In genomic region chr10:43480227-43480849, GRCm38 (mm10) we compare ENCODE assay signal across 8 mouse cellular contexts. TPM values are rescaled to one million over a fixed set of nuclear protein-coding genes. Genes with fewer than 3 reads are reported as not detected.
A peak's percentile ranks its signal among the peaks of the same experiment; 100 is the strongest.
DNase-seq lines count a peak whose midpoint lies in the region; ATAC-seq and TF ChIP-seq lines count a peak whose summit lies in the region.

No protein-coding gene starts in this region.

- intact Hi-C loops in heart, postnatal 14 days (cut with DNase I): no loop called here

- H3K4me3 ChIP-seq in heart, embryonic 11.5 days (ENCODE audit: low read depth, low read length): peak overlapping the region; percentile 84
- peak overlapping the region; percentile 67 for H3K4me3 ChIP-seq in ES-Bruce4 (ENCODE audit: low read depth, low read length)
- H3K4me3 ChIP-seq in forebrain, embryonic 16.5 days (replicated peaks; ENCODE audit: low read length): peak overlapping the region; percentile 83
- H3K4me3 ChIP-seq in liver, embryonic 16.5 days (ENCODE audit: low read depth, low read length): peak overlapping the region; percentile 78

- H3K36me3 ChIP-seq in heart, embryonic 11.5 days (ENCODE audit: control insufficient read depth, insufficient read depth, low read length): no peaks in the 10 kb centered on the region
- H3K36me3 ChIP-seq in ES-Bruce4 (ENCODE audit: control insufficient read depth, insufficient read depth, low read length, poor library complexity, severe bottlenecking): no peaks in the 10 kb centered on the region
- no peaks in the 10 kb centered on the region for H3K36me3 ChIP-seq in forebrain, embryonic 16.5 days (ENCODE audit: control insufficient read depth, insufficient read depth)
- no peaks in the 10 kb centered on the region for H3K36me3 ChIP-seq in liver, embryonic 16.5 days (ENCODE audit: control insufficient read depth, insufficient read depth)

- TF ChIP-seq EP300 in ES-Bruce4 (IDR thresholded peaks at IDR 0.05; ENCODE audit: insufficient read depth, low read depth, low read length): no peak

- no peak for TF ChIP-seq POLR2A in ES-Bruce4 (IDR thresholded peaks at IDR 0.05; ENCODE audit: insufficient read depth, low read length)

- peak overlapping the region; percentile 97 for H3K27ac ChIP-seq in heart, embryonic 11.5 days (ENCODE audit: low read depth, low read length)
- peak overlapping the region; percentile 58 for H3K27ac ChIP-seq in ES-Bruce4 (ENCODE audit: insufficient read depth, low read length)
- peak overlapping the region; percentile 99; the same call in 1 of the 2 replicates for H3K27ac ChIP-seq in forebrain, embryonic 16.5 days (ENCODE audit: low read length)
- peak overlapping the region; percentile 76; the same call in 1 of the 2 replicates for H3K27ac ChIP-seq in liver, embryonic 16.5 days (ENCODE audit: low read length)

- no peak for DNase-seq in heart, postnatal 14 days
- no peak for DNase-seq in spleen, postnatal 36 days (ENCODE audit: low spot score in 2 of 2)
- no peak for DNase-seq in cerebellum, postnatal 14 days
- no peak for DNase-seq in yolk sac, embryonic 10.5 days (ENCODE audit: low spot score)

- 10% methylated on average over 13 of the region's 13 CpGs for WGBS in heart, embryonic 11.5 days (ENCODE audit: insufficient replicate concordance)
- 5% methylated on average over 13 of the region's 13 CpGs for WGBS in forebrain, embryonic 16.5 days
- 15% methylated on average over 13 of the region's 13 CpGs for WGBS in liver, embryonic 16.5 days (ENCODE audit: insufficient replicate concordance)

- ATAC-seq in heart, embryonic 11.5 days (replicated peaks; ENCODE audit: insufficient number of reproducible peaks, low FRiP score, low TSS enrichment): no peak
- ATAC-seq in forebrain, embryonic 16.5 days: no peak
- ATAC-seq in liver, embryonic 16.5 days (ENCODE audit: low read depth): no peak

- H3K4me2 ChIP-seq in heart, embryonic 11.5 days: peak overlapping the region; percentile 97
- H3K4me2 ChIP-seq in forebrain, embryonic 16.5 days (ENCODE audit: low read length): peak overlapping the region; percentile 93
- H3K4me2 ChIP-seq in liver, embryonic 16.5 days (ENCODE audit: low read depth, low read length): peak overlapping the region; percentile 97

- H3K9ac ChIP-seq in heart, embryonic 11.5 days (ENCODE audit: low read depth, low read length): peak overlapping the region; percentile 95
- H3K9ac ChIP-seq in ES-Bruce4 (ENCODE audit: low read depth, poor library complexity, severe bottlenecking): peak overlapping the region; percentile 100
- peak overlapping the region; percentile 98 for H3K9ac ChIP-seq in forebrain, embryonic 16.5 days (replicated peaks; ENCODE audit: low read depth, low read length)
- peak overlapping the region; percentile 81 for H3K9ac ChIP-seq in liver, embryonic 16.5 days (ENCODE audit: low read depth, low read length)

- TF ChIP-seq CTCF in ES-Bruce4 (IDR thresholded peaks at IDR 0.05; ENCODE audit: low read depth, low read length): no peak

- H3K4me1 ChIP-seq in heart, embryonic 11.5 days (ENCODE audit: control insufficient read depth, insufficient read depth, low read length): peaks cover 22% of the 10 kb centered on the region
- H3K4me1 ChIP-seq in ES-Bruce4 (ENCODE audit: control insufficient read depth, insufficient read depth, low read length): peaks cover 6% of the 10 kb centered on the region
- peaks cover 40% of the 10 kb centered on the region for H3K4me1 ChIP-seq in forebrain, embryonic 16.5 days (replicated peaks; ENCODE audit: control insufficient read depth, insufficient read depth, low read length)
- H3K4me1 ChIP-seq in liver, embryonic 16.5 days (ENCODE audit: control insufficient read depth, low read depth, low read length): peaks cover 20% of the 10 kb centered on the region

- no peaks in the 10 kb centered on the region for H3K27me3 ChIP-seq in heart, embryonic 11.5 days (ENCODE audit: control insufficient read depth, insufficient read depth, low read length)
- H3K27me3 ChIP-seq in ES-Bruce4 (ENCODE audit: control insufficient read depth, insufficient read depth, low read length, poor library complexity, severe bottlenecking): no peaks in the 10 kb centered on the region
- no peaks in the 10 kb centered on the region for H3K27me3 ChIP-seq in forebrain, embryonic 16.5 days (replicated peaks; ENCODE audit: control insufficient read depth, insufficient read depth, low read length)
- peaks cover 7% of the 10 kb centered on the region; the same call in 1 of the 2 replicates for H3K27me3 ChIP-seq in liver, embryonic 16.5 days (ENCODE audit: control insufficient read depth, insufficient read depth, low read depth, low read length)

- H3K9me3 ChIP-seq in heart, embryonic 11.5 days (replicated peaks; ENCODE audit: control insufficient read depth, low read length): no peaks in the 10 kb centered on the region
- H3K9me3 ChIP-seq in ES-Bruce4 (replicated peaks; ENCODE audit: control insufficient read depth, insufficient read depth, low read length, poor library complexity, severe bottlenecking): no peaks in the 10 kb centered on the region
- H3K9me3 ChIP-seq in forebrain, embryonic 16.5 days (ENCODE audit: control insufficient read depth, low read length): no peaks in the 10 kb centered on the region
- no peaks in the 10 kb centered on the region for H3K9me3 ChIP-seq in liver, embryonic 16.5 days (replicated peaks; ENCODE audit: control insufficient read depth, low read length)

RNA-seq across cellular contexts. Expression of gene Bend3, which starts 1.7 kb away (rescaled TPM):
- polyA plus RNA-seq in heart, embryonic 11.5 days (2014; fragmentation: Nextera tagmentation; extraction: Ambion mirVana): 3.9 and 4.1 TPM in 2 replicates
- 1 to 10 TPM; 5.8 to 6.1 TPM for total RNA-seq in heart, postnatal 14 days (2021)
- 18.2 and 18.9 TPM in 2 replicates for polyA plus RNA-seq in ES-Bruce4 (2011; ENCODE audit: insufficient read depth, insufficient read length, low read depth, missing spikeins)
- 3.9 and 4.5 TPM in 2 replicates for polyA plus RNA-seq in forebrain, embryonic 16.5 days (2015; fragmentation: Nextera tagmentation; extraction: Ambion mirVana)
- 0.60 and 0.96 TPM in 2 replicates for polyA plus RNA-seq in liver, embryonic 16.5 days (2015; fragmentation: Nextera tagmentation; extraction: Ambion mirVana)

RNA-seq across cellular contexts. Expression of gene Gm9803, which starts 43.5 kb away (rescaled TPM):
- polyA plus RNA-seq in heart, embryonic 11.5 days (2014; fragmentation: Nextera tagmentation; extraction: Ambion mirVana): 11.5 and 22.7 TPM in 2 replicates
- total RNA-seq in heart, postnatal 14 days (2021): 10 to 100 TPM in 1 of 2 experiments, 1 to 10 TPM in 1; 8.9 to 13.0 TPM
- polyA plus RNA-seq in ES-Bruce4 (2011; ENCODE audit: insufficient read depth, insufficient read length, low read depth, missing spikeins): 28.5 and 40.0 TPM in 2 replicates
- polyA plus RNA-seq in forebrain, embryonic 16.5 days (2015; fragmentation: Nextera tagmentation; extraction: Ambion mirVana): 23.0 TPM in 2 replicates
- polyA plus RNA-seq in liver, embryonic 16.5 days (2015; fragmentation: Nextera tagmentation; extraction: Ambion mirVana): 2.9 and 6.0 TPM in 2 replicates
